Mouse (Mus musculus) cerebellum, postnatal 25 days (tissue): Measurements from ENCODE around the gene Hist1h2af.

Experiments
- DNase-seq, 2 experiments: peaks; one replicate each; pipeline ENCODE4 v3.0.0; 2021; ENCODE audit warnings: mixed read lengths in 2 of 2

The Hist1h2af gene

GRCm38 (mm10) chr13:23533560-23534367, at the start of gene Hist1h2af:
Gene Hist1h2af, plus strand, starts transcription at chr13:23533906.
- peak; percentile 66 to 75 for DNase-seq

DNA sequence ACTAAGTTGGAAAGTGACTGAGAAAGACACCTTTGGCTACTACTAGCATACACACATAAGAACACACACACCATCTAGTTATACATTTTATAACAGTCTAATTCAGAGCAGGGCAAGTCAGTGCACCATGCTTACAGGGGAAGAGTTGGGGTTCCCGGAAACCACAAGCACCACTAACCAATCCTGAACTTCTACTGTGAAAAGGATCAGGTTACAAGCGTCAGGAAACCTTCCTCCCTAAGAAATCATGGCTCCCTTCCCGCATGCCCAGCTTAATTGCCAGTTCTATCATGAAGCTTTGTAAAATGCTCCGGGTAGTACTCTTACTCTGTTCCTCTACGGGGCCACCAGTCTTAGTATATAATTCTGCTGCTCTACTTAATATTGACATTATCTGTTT, 48.4 kb upstream of the Hist1h2af start:
- no peak for DNase-seq

DNA sequence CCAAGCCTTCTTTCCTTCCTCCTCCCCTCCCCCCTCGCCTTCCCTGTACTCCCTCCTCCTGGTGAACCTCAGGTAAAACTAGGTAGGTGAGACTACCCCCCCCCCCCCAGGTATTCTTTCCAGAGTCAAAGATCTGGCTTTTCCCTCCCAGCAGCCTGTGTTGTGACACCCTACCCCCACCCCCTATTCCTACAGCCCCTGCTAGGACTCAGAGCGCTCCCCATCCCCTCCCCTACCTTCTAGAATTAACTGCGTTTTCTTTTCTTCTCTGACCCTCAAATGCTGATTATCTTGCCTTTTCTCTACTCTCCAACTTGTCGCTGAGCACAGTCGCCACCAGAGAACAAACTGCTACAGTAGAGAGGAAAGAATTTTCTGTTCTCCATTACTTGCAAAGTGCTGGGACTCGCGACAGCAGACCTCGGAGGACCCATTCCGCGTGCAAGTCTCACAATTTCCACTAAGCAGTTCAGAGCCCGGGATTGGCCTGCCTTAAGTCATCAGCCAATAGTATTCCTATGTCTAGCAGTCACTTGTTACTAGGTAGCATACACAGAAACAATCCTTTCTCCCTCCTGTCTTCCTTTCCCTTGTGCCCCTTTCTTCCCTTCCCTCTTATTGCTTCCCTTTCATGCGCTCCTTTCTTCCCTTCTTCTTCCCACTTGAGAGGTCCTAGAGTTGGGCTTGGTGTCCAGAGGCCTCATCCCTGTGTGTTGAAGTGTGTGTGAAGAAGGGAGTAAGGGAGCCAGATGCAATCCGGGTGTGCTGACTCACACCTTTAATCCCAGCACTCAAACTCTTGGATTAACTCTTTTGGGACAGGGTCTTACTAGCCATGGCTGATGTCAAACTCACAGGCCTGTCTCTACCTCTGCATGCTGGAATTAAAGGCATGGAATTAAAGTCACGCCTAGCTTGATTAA, 45.0 kb upstream of the Hist1h2af start, which contains the start of gene Btn2a2:
Btn2a2 (minus strand) TSS at position 458 of the 923 bp plus-strand sequence.
- DNase-seq: peak; percentile 54 to 67

DNA sequence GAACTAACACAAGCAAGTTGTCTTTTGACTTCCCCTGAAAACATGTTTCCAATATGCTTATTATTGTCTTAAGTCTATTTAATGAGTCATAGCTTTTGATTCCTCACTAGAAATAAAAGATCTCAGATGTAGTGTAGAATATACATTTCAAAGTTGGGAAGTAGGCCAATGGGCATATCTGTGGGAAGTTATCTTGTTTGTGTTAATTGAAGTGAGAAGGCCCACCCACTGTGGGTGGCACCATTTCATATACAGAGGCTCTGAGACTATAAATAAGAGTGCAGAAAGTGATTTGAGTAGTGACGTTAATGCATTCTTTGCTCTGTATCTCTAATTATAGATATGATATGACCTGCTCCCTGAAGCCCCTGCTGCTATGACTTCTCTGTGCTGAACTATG, 42.8 kb upstream of the Hist1h2af start:
- DNase-seq: no peak

DNA sequence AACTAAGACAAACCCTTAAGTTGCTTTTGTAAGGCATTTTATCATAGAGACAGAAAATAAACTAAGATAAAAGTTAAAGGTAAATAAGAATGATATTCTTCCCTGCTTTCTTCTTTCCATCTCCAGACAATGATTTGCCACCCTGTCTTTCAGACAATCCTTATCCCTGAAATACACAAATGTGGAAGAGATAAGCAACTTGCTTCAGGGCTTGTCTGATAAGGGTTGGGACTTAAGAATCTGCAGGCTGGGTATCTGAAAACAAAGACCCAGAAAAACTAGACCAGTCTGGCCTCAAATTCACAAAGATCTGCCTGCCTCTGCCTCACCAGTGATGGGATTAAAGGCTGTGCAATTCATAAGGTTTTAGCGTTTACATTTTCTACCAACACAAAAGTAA, 42.4 kb upstream of the Hist1h2af start:
- DNase-seq: no peak

- no peak for DNase-seq
Observed at GRCm38 (mm10) chr13:23491990-23492389, 41.7 kb upstream of the Hist1h2af start.

GRCm38 (mm10) chr13:23495526-23495925, 38.2 kb upstream of the Hist1h2af start:
- DNase-seq: no peak

DNA sequence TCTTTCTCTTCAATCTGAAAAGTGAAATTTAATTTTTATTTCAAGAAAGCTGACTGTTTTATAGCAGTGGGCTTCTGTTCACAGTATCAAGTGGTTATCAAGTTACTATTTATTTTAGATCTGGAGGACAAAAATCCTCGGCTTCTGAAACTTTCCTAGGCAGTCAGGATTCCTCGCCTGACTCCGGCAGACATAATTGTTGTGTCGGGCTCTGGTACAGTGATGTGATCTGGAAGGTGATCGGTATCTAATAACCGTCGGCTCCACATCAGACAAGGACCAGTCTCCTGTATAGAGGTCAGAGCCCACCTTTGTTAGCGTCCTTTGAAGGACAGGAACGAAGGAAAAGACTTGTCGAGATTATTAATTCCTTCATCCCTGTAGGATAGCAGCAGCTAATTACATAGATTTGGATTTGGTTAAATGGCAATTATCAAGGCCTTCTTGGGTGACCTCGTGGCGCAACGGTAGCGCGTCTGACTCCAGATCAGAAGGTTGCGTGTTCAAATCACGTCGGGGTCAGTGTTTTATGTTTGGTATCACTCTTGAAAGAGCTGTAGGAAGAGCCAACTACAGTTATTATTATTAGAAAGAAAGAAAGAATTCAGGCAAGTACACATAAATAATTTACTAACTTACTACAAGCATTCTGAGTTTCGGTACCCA, 35.9 kb upstream of the Hist1h2af start:
- peak; percentile 30 to 37 for DNase-seq

DNA sequence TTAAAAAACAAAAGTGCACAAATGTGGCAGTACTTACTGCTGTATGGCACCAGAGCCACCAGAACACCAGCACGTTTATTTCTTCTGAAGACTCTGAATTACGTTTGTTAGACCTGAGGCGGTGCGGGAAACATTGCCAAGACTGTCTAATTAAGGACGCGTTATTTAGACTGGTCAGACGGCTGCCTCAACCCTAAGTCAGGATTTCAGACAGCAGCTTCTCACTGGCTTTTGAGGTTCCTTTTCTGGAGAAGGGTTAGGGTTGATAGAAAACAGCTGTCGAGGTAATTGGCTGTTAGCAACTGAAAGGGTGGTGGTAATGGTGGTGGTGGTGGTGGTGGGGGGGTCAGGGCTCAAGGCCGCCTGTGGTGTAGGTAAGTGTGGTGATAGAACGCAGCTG, 35.1 kb upstream of the Hist1h2af start:
- no peak for DNase-seq

DNA sequence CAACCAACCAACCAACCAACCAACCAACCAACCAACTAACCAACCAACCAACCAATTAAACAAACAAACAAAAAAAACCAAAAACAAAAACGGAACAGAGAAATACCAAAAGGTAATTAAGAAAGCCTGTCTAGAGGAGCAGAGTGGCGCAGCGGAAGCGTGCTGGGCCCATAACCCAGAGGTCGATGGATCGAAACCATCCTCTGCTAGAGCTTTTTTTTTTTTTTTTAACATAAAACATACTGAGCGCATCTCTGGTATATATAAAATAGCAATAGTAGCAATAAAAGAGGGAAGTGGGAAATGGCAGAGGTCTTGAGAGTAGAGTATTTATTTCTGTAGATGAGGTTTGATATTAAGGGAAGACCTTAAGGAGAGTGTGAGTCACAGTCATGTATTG, 33.8 kb upstream of the Hist1h2af start:
- no peak for DNase-seq

DNA sequence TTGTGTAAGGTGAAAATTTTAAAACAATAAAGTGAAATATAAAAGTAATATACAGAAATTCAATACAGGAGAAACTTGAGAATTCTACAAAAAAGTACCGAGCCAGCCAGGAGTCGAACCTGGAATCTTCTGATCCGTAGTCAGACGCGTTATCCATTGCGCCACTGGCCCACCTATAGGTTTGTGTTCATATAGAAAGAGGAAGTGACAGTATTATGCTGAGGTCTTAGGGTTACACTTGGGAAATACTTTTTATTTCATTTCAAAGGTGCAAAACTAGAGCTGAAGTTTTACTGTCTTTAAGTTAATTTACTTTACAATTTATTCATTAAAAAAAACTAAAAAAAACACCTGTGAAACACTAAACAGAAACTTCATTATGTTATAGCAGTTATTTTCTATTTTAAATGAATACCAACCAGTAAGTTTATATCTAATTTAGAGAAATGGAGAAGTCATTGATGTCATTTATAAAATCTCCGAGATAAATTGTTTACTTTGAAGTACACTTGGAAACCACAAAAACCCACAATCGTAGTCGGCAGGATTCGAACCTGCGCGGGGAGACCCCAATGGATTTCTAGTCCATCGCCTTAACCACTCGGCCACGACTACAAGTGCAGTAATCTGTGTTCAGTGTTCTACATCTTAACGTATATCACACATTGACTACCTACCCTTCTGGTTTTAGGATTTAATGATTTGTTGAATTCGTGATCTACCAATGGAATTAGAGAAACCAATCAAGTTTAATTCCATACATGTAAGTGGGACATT, 33.1 kb upstream of the Hist1h2af start:
- peak; percentile 59 to 71 for DNase-seq

DNA sequence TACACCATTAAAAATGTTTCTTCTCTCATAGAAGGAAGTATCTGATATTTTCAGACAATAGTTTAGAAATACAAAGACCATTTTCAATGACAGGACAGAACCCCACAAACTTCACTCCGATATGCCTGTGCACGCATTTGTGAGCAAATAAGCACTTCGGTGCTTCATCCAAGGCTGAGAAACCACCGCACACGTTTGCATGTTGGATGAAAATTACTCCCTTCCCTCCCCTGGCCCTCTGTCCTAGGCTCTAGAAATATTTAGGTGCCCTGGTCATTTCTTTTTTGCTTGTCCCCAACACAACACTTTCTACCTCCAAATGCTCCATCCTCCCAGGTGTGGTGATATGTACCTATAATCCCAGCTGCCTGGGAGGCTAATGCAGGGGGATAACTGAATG, 32.2 kb upstream of the Hist1h2af start:
- DNase-seq: no peak

- DNase-seq: no peak
Observed at GRCm38 (mm10) chr13:23502031-23502567, 31.6 kb upstream of the Hist1h2af start.

GRCm38 (mm10) chr13:23502916-23503315, 30.8 kb upstream of the Hist1h2af start:
- no peak for DNase-seq

- DNase-seq: peak; percentile 45 to 66
Observed at GRCm38 (mm10) chr13:23503797-23504196, 29.9 kb upstream of the Hist1h2af start.

GRCm38 (mm10) chr13:23505662-23506345, 27.9 kb upstream of the Hist1h2af start:
- DNase-seq: no peak

GRCm38 (mm10) chr13:23506351-23506750, 27.4 kb upstream of the Hist1h2af start:
- DNase-seq: peak; percentile 46 to 54

GRCm38 (mm10) chr13:23506819-23507515, 26.7 kb upstream of the Hist1h2af start:
- no peak for DNase-seq

- DNase-seq: no peak
Observed at GRCm38 (mm10) chr13:23510127-23510526, 23.6 kb upstream of the Hist1h2af start.

DNA sequence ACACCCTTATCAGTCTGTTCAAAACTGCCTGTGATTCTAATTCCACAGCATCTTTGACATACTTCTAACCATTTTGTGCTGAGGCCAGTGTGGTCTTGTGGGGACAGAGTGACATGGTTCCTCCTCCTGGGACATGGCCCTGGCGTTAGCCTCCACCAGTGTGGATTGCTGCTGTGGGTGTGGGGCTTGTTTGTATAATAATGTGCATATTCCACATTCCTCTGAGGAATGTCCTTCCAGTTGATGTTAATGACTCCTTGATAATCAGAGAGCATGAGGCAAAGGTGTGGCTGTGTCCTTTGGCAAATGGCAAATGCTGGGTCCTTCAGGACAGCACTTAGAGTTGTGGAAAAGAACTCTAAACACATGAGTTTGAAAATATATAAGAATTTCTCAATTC, 20.2 kb upstream of the Hist1h2af start:
- no peak for DNase-seq

GRCm38 (mm10) chr13:23515281-23515680, 18.4 kb upstream of the Hist1h2af start:
- DNase-seq: no peak
